Mouse (Mus musculus): ENCODE measurements around the gene Cdyl.

DNA sequence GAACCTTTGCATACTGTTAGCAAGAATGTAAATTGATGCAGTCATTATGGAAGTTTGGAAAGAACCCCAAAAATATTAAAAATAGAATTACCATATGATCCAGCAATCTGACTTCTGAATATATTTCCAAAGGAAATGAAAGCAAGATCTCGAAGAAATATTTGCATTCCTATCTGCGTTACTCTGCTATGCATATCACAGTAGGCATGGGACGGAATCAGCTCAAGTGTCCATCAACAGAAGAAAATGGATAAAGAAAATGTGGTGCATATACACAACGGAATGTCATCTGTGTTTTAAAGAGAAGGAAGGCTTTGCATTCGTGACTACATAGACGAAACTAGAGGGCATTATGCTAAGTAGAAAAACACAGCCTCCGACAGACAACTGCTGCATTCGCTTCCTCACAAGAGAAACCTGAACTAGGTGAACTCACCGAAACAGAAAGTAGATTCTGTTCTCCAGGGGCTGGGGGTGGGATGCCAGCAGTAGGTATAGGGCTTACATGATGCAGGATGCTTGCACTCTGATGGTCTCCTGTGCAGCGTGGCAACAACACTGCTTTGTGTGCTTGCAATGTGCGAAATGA, 9.3 kb upstream of the Cdyl start:
- no peak for TF ChIP-seq CTCF (IDR thresholded peaks at IDR 0.05; ENCODE audit: insufficient read depth, low read length)
- TF ChIP-seq POLR2A (IDR thresholded peaks at IDR 0.05; ENCODE audit: borderline replicate concordance, extremely low read depth, low read depth, low read length) = no peak

All from lung, adult 2 months (tissue).